Mouse (Mus musculus) pancreas, adult 10 weeks (tissue): ENCODE measurements around the gene Ppp1r18. TPM values are rescaled to one million over a fixed set of nuclear protein-coding genes. Genes with fewer than 3 reads are reported as not detected.

Experiments used
- polyA plus RNA-seq: library from polyadenylated mRNA; stranded (reverse); fragments of 350-450 nt; fragmentation: Illumina TruSeq; extraction: RNeasy Lipid Tissue Mini Kit (QIAGEN cat#74804); gene quantifications from one replicate; pipeline ENCODE4 v1.2.3, GENCODE M21; 2015; ENCODE audit warnings: low read depth, low replicate concordance; ENCODE audit not compliant: insufficient read depth

Gene Ppp1r18
- polyA plus RNA-seq = 9.8 TPM

GRCm38 (mm10) chr17:35865481-35866280, at the start of gene Ppp1r18:
Gene Ppp1r18 (plus strand): TSS chr17:35865593.

GRCm38 (mm10) chr17:35821439-35822430, 43.7 kb upstream of the Ppp1r18 start, which contains the start of gene Ier3:
Gene Ier3 (plus strand): TSS chr17:35821684.

GRCm38 (mm10) chr17:35822964-35823937, 42.1 kb upstream of the Ppp1r18 start, which contains the start of gene Flot1:
Gene Flot1 (plus strand): TSS chr17:35823230.

DNA sequence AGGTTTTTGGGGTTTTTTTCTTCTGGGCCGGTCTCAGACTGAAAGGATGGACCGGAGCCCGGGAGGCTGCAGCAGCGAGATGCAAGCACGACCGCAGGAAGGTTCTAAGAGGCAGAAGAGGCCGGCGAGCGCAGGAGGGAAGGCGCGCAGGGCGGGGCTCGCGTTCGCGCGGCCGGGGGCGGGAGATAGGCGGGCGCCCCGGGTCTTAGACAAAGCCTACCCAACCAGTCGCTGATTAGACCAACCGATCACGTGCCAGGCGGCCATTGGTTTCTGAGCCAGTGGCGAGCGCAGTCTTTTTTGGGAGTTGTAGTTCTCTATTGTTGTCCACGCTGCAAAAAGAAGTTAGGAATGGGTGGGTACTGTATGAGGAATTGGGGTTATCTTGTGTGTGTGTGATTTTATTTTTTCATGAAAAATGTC, 27.3 kb upstream of the Ppp1r18 start, which contains the start of gene Tubb5:
Gene Tubb5, minus strand, starts transcription at position 185 of the 423 bp plus-strand sequence.

GRCm38 (mm10) chr17:35841076-35841950, 24.1 kb upstream of the Ppp1r18 start, which contains the start of gene Mdc1:
Gene Mdc1 (plus strand): TSS chr17:35841515.

DNA sequence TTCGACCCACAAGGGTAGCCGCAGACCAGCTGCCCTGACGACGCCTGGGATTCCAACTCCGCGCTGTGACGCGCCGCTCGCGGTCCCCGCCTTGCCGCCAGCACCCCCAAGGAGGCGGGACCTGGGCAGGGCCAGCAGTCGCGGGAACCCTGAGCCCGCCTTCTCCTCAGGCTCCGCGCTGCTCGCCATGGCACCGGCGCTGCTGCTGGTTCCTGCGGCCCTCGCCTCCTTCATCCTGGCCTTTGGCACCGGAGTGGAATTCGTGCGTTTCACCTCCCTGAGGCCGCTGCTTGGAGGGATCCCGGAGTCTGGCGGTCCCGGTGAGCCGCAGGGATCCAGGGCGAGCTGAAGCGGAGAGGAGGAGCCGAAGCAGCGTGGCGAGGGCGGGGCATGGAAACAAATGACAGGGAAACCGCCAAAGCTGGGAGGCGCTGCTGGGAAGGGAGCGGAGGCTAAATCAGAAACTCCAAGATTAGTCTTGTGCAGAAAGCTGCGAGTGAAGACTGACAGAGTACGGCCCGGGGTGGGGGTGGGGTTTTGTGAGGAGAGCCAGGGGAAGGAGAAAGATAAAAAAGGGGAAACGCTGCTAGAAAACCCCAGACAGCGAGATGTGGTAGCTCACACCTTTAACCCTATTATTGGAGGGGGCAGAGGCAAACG, 4.1 kb upstream of the Ppp1r18 start, which contains the start of gene Nrm:
Gene Nrm, plus strand, starts transcription at position 121 of the 660 bp plus-strand sequence.

GRCm38 (mm10) chr17:35879245-35880057, 14.1 kb downstream of the Ppp1r18 start, which contains the start of gene Dhx16:
Gene Dhx16 (plus strand): TSS chr17:35879819.

DNA sequence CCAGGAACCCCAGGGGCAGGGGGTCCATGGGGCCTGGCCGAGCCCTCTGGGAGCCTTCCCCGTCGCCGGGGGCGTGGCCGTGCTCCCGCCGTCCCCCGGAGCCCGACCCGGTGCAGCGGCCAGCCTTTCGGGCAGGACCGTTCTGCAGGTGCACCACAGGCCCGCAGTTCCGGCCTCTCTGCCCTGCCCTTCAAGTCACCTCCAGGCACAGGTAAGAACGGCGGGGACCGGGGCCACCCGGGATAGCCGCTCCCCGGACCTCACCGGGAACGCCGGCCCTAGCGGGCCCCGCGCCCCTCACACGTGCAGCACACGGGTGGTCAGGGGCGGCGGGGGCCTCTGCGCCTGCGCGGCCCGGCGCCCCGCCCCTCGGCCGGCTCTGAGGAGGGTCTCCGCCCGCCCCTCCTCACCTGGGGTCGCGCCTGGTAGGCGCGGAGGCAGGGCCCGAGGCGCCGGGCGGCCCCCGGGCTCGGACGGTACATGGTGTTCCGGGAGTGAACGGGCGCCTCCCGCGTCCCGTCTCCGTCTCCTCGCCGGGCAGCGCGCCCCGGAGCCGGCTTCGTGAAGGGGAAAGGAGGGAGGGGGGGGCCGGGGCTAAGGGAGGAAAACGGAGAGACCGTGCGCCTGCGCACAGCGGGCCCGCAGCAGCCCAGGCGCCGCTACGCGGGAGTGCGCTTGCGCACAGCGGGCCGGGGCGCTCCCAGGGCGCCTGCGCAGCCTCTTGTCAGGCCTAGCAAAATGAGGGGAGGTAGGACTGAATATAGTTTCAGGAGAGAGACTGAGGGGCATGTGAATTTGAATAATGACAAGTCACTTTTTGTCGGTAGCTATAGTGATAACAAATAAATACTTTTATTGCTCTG, 31.6 kb downstream of the Ppp1r18 start, which contains the start of gene 2310061I04Rik:
Gene 2310061I04Rik, minus strand, starts transcription at position 651 of the 863 bp plus-strand sequence.

DNA sequence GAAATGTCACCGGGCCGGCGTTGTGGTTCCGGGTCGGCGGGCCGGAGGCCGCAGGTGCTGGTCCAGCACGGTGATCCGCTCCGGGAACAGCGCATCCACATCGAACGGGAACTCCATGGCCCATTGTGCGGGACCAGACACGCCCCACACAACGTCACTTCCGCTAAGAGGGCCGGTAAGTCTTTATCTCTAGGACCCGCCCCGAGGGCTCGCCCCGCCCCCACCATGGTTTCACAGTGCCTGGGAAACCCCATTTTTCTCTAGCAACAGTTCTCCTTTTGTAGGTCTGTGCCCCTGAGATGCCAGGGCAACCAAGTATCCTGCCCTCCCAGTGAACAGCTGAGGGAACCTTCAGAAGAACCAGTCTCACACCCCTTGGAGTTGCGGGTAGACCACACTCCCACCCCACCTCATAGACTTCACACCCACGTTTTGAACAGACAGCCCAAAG, 44.6 kb downstream of the Ppp1r18 start, which contains the start of gene Atat1:
Gene Atat1, minus strand, starts transcription at position 157 of the 451 bp plus-strand sequence.

DNA sequence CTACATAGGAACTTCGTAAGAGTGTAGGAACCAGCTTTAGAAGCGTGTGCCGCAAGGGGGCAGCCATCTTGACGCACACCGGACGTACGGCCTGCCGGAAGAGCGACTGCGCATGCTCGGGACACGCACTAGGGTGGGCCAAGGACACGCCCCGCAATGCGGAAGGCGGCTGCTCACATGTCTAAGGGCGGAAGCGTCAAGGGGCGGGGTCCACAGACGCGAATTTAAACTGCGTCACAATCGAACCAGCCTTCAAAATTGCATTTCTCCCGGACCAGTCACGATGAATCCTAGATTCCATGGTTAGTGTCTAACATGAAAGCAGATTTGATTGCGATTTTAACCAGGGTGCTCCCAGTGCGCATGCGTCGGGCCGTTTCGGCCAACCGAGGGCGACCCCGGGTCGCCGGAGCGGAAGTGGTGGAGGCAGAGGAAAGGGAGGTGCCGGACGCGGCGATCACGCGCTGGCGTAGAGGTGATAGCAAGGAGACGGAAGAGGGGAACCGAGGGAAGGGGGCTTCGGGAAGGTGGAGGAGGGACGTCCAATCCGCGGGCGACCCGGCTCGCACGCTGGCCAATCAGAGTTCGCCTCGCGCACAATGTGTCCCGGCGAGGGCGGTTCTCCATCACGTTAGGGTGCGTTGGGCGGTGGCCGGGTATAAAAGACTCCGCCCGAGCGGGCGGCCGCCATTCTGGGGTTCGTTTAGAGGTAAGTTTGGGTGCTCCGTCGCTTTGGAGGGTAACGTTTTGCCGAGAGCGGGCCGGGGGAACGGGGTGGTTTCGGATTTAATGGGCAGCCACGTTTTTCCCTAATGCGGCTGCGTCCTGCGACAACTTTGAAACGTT, 51.1 kb downstream of the Ppp1r18 start, which contains the start of the genes Mrps18b and Ppp1r10:
Gene Mrps18b, minus strand, starts transcription at position 93 of the 846 bp plus-strand sequence.
Gene Ppp1r10, plus strand, starts transcription at position 138 of the 846 bp plus-strand sequence.

Other genes with a start within 250 kb of the Ppp1r18 start
- gene Gm9573, start 239.0 kb upstream of the Ppp1r18 start, polyA plus RNA-seq = not detected
- not detected for gene Mucl3, start 221.9 kb upstream of the Ppp1r18 start, polyA plus RNA-seq
- 5.8 TPM for gene Vars2, start 198.0 kb upstream of the Ppp1r18 start, polyA plus RNA-seq
- 4.2 TPM for gene Gtf2h4, start 191.9 kb upstream of the Ppp1r18 start, polyA plus RNA-seq
- gene Ddr1, start 161.0 kb upstream of the Ppp1r18 start, polyA plus RNA-seq = 10.7 TPM
- gene Ier3, start 43.9 kb upstream of the Ppp1r18 start, polyA plus RNA-seq = 6.9 TPM
- gene Flot1, start 42.4 kb upstream of the Ppp1r18 start, polyA plus RNA-seq = 16.0 TPM
- gene Tubb5, start 27.3 kb upstream of the Ppp1r18 start, polyA plus RNA-seq = 29.3 TPM
- gene Mdc1, start 24.1 kb upstream of the Ppp1r18 start, polyA plus RNA-seq = 2.3 TPM
- gene Nrm, start 4.3 kb upstream of the Ppp1r18 start, polyA plus RNA-seq = 0.76 TPM
- 72.9 TPM for gene Dhx16, start 14.2 kb downstream of the Ppp1r18 start, polyA plus RNA-seq
- 16.8 TPM for gene 2310061I04Rik, start 31.8 kb downstream of the Ppp1r18 start, polyA plus RNA-seq
- 9.7 TPM for gene Atat1, start 44.5 kb downstream of the Ppp1r18 start, polyA plus RNA-seq
- gene Mrps18b, start 50.8 kb downstream of the Ppp1r18 start, polyA plus RNA-seq = 23.0 TPM
- 11.8 TPM for gene Ppp1r10, start 50.8 kb downstream of the Ppp1r18 start, polyA plus RNA-seq
- 22.7 TPM for gene Abcf1, start 104.2 kb downstream of the Ppp1r18 start, polyA plus RNA-seq
- 11.9 TPM for gene Gnl1, start 114.3 kb downstream of the Ppp1r18 start, polyA plus RNA-seq
- 6.7 TPM for gene Prr3, start 114.6 kb downstream of the Ppp1r18 start, polyA plus RNA-seq
- 3.1 TPM for gene H2-T24, start 155.0 kb downstream of the Ppp1r18 start, polyA plus RNA-seq
- 29.4 TPM for gene H2-T23, start 167.3 kb downstream of the Ppp1r18 start, polyA plus RNA-seq
- 16.3 TPM for gene H2-T22, start 177.2 kb downstream of the Ppp1r18 start, polyA plus RNA-seq
- not detected for gene Gm6034, start 177.4 kb downstream of the Ppp1r18 start, polyA plus RNA-seq
- gene Gm11127, start 192.8 kb downstream of the Ppp1r18 start, polyA plus RNA-seq = not detected